Mouse (Mus musculus) midbrain, embryonic 11.5 days (tissue): Measurements from ENCODE around the gene Fam228b. TPM values are rescaled to one million over a fixed set of nuclear protein-coding genes. Genes with fewer than 3 reads are reported as not detected.
"Not testable (repeated sequence)": the region's sequence is repeated elsewhere in the genome, so short reads cannot be mapped to it uniquely, and the experiment has no call there.

ENCODE experiments used
- ATAC-seq: fragments of 200-750 bp; cut with Nextera tagmentation; 2 replicates; pipeline ENCODE4 v1.8.0; 2017; ENCODE audit warnings: moderate TSS enrichment, moderate library complexity; ENCODE audit not compliant: low FRiP score
- DNase-seq: peaks from one replicate; pipeline ENCODE4 v3.0.0; 2015; ENCODE audit warnings: low spot score; ENCODE audit errors: missing footprints
- H3K27ac ChIP-seq: fragments of 300-500 bp; sonication (generic); 2 replicates; pipeline ENCODE4 v1.5.1; 2014; ENCODE audit warnings: low read depth, low read length
- H3K27me3 ChIP-seq: fragments of 300-500 bp; sonication (generic); 2 replicates; pipeline ENCODE4 v1.6.1; 2014; ENCODE audit warnings: mild to moderate bottlenecking, low read length, moderate library complexity, mixed read lengths; ENCODE audit not compliant: control insufficient read depth, insufficient read depth
- H3K36me3 ChIP-seq: fragments of 300-500 bp; sonication (generic); 2 replicates; pipeline ENCODE4 v1.6.1; 2014; ENCODE audit warnings: mild to moderate bottlenecking, low read length, moderate library complexity, mixed read lengths; ENCODE audit not compliant: control insufficient read depth, insufficient read depth
- H3K4me1 ChIP-seq: fragments of 300-500 bp; sonication (generic); 2 replicates; pipeline ENCODE4 v1.6.1; 2014; ENCODE audit warnings: low read length; ENCODE audit not compliant: control insufficient read depth, insufficient read depth
- H3K4me2 ChIP-seq: fragments of 300-500 bp; sonication (generic); 2 replicates; pipeline ENCODE4 v1.6.1; 2014; ENCODE audit warnings: mild to moderate bottlenecking, moderate library complexity
- H3K4me3 ChIP-seq: fragments of 300-500 bp; sonication (generic); 2 replicates; pipeline ENCODE4 v1.5.1; 2014; ENCODE audit warnings: low read depth, low read length
- H3K9ac ChIP-seq: fragments of 300-500 bp; sonication (generic); 2 replicates; pipeline ENCODE4 v1.6.1; 2014; ENCODE audit warnings: low read length
- H3K9me3 ChIP-seq: fragments of 300-500 bp; sonication (generic); 2 replicates; pipeline ENCODE4 v1.6.1; 2016; ENCODE audit warnings: low read length; ENCODE audit not compliant: control insufficient read depth
- WGBS: fragments of 180-500 bp; shearing (Covaris S2); extraction: QIAGEN DNeasy Blood & Tissue Kit; methylation state at CpG from one replicate; pipeline ENCODE4 v1.1.7; 2014; 5-methylcytosine and 5-hydroxymethylcytosine counted together
- polyA plus RNA-seq: library from polyadenylated mRNA; unstranded; fragments of >200 nt; fragmentation: Nextera tagmentation; extraction: Ambion mirVana; gene quantifications from 2 replicates; pipeline ENCODE4 v1.2.1, GENCODE M21; 2014

Gene Fam228b
- polyA plus RNA-seq, 1 experiment from 2014 or later: 4.3 TPM

DNA sequence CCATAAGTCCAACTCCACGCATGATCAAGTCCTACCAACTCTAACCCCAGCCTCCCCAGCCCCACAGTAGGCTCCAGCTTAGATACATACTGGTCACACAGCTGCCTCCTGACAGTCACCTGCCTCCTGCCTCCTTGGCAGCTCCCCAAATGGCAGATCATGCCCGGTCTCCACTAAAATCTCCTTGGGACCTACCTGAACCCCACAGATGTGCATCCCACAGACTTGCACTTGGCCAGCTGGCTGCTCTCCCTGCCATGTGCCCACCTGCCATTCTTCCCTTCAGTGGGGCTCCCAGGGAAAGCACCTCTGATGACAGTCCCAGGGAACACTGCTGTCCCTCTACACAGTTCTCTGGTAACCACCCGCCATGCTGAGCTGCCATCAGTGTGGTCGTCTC, 60.8 kb downstream of the Fam228b start:
- Histone ChIP-seq H3K27me3 (no peaks in the 10 kb centered on the region), H3K27ac (no peak overlapping the region)
- ATAC-seq: no peak

GRCm38 (mm10) chr12:4707488-4708017, 61.5 kb downstream of the Fam228b start:
- no peak for ATAC-seq
- Histone ChIP-seq H3K27me3 (no peaks in the 10 kb centered on the region), H3K9ac (no peak overlapping the region), H3K27ac (no peak overlapping the region), H3K4me2 (no peak overlapping the region), H3K36me3 (peaks cover 3% of the 10 kb centered on the region; the same call in 1 of the 2 replicates), H3K4me3 (no peak overlapping the region), H3K9me3 (no peaks in the 10 kb centered on the region), H3K4me1 (no peaks in the 10 kb centered on the region)
- WGBS: 93% methylated on average over 14 of the region's 14 CpGs
- no peak for DNase-seq

More for the DNA sequence above, 60.8 kb downstream of the Fam228b start:
- WGBS: 87% methylated on average over 4 of the region's 4 CpGs
- no peak overlapping the region for H3K4me2 ChIP-seq
- no peaks in the 10 kb centered on the region for H3K4me1 ChIP-seq
- no peak overlapping the region for H3K4me3 ChIP-seq
- H3K36me3 ChIP-seq: peaks cover 3% of the 10 kb centered on the region; the same call in 1 of the 2 replicates
- H3K9ac ChIP-seq: no peak overlapping the region
- DNase-seq: no peak
- no peaks in the 10 kb centered on the region for H3K9me3 ChIP-seq

DNA sequence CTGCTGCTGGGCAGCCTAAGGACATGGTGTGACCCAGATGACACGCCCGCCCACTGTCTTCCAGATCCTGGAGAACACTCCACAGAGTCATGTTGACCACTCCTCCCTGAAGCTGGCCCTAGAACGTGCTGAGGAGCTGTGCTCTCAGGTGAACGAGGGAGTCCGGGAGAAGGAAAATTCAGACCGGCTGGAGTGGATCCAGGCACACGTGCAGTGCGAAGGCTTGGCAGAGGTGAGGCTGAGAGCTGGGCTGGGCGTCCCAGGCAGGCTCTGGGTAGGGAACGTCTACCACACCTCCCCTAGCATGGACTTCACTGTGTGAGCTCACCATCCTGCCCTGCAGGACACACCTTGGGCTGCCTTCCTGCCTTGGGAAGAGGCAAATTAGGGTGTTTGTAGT, 62.2 kb downstream of the Fam228b start:
- no peak overlapping the region for H3K27ac ChIP-seq
- ATAC-seq (no peak), DNase-seq (no peak)
- 89% methylated on average over 10 of the region's 10 CpGs for WGBS
- H3K4me2 ChIP-seq: no peak overlapping the region
- no peak overlapping the region for H3K9ac ChIP-seq
- no peaks in the 10 kb centered on the region for H3K4me1 ChIP-seq
- H3K9me3 ChIP-seq: no peaks in the 10 kb centered on the region
- H3K36me3 ChIP-seq: peaks cover 3% of the 10 kb centered on the region; the same call in 1 of the 2 replicates
- no peak overlapping the region for H3K4me3 ChIP-seq
- H3K27me3 ChIP-seq: no peaks in the 10 kb centered on the region

GRCm38 (mm10) chr12:4706175-4706574, 62.9 kb downstream of the Fam228b start:
- ATAC-seq: no peak
- no peak overlapping the region for H3K9ac ChIP-seq
- H3K27ac ChIP-seq: no peak overlapping the region
- 92% methylated on average over 5 of the region's 5 CpGs for WGBS
- no peak overlapping the region for H3K4me2 ChIP-seq
- no peak for DNase-seq
- H3K27me3 ChIP-seq: no peaks in the 10 kb centered on the region
- no peaks in the 10 kb centered on the region for H3K4me1 ChIP-seq
- H3K36me3 ChIP-seq: peaks cover 3% of the 10 kb centered on the region; the same call in 1 of the 2 replicates
- H3K9me3 ChIP-seq: no peaks in the 10 kb centered on the region
- no peak overlapping the region for H3K4me3 ChIP-seq

GRCm38 (mm10) chr12:4705626-4706025, 63.4 kb downstream of the Fam228b start:
- not testable (repeated sequence) for H3K27me3 ChIP-seq, H3K9me3 ChIP-seq, H3K4me3 ChIP-seq, H3K27ac ChIP-seq, H3K9ac ChIP-seq, H3K4me1 ChIP-seq, H3K36me3 ChIP-seq, H3K4me2 ChIP-seq, ATAC-seq, DNase-seq
- WGBS: 78% methylated on average over 6 of the region's 6 CpGs

DNA sequence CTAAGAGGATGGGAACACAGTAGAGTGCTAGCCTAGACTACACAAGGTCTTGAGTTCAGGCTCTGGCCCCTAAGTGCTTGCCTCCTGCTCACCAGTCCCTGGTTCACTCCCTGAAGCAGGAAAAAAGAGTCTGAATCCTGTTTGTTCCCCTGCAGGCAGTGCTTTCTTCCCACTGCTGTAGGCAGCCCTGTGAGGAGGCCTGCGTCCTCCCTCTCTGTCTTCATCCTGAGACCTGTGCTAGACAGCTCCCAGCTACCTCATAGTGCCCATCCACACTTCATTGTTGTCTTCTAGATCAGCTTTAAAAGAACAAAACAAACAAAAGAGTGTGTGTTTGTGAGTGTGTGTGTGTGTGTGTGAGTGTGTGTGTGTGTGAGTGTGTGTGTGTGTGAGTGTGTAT, 74.5 kb downstream of the Fam228b start:
- Histone ChIP-seq H3K27me3 (no peaks in the 10 kb centered on the region), H3K4me3 (no peak overlapping the region), H3K9me3 (no peaks in the 10 kb centered on the region), H3K27ac (no peak overlapping the region), H3K4me2 (no peak overlapping the region), H3K36me3 (no peaks in the 10 kb centered on the region), H3K9ac (no peak overlapping the region), H3K4me1 (no peaks in the 10 kb centered on the region)
- DNase-seq (no peak), ATAC-seq (no peak)
- WGBS: 85% methylated on average over 1 of the region's 1 CpGs

- WGBS: 84% methylated on average over 3 of the region's 3 CpGs
- no peak for DNase-seq
- no peak overlapping the region for H3K4me3 ChIP-seq
- H3K4me1 ChIP-seq: no peaks in the 10 kb centered on the region
- no peaks in the 10 kb centered on the region for H3K36me3 ChIP-seq
- H3K27me3 ChIP-seq: no peaks in the 10 kb centered on the region
- no peak overlapping the region for H3K4me2 ChIP-seq
- no peak for ATAC-seq
- no peak overlapping the region for H3K9ac ChIP-seq
- no peak overlapping the region for H3K27ac ChIP-seq
- H3K9me3 ChIP-seq: no peaks in the 10 kb centered on the region
Measured at GRCm38 (mm10) chr12:4691193-4691592, 77.9 kb downstream of the Fam228b start.

Other genes starting within 250 kb of the Fam228b start
- 13.8 and 16.6 TPM in 2 replicates for gene Itsn2, start 176.6 kb downstream of the Fam228b start, polyA plus RNA-seq
- not detected in 2 replicates for gene Gm3625, start 176.3 kb downstream of the Fam228b start, polyA plus RNA-seq
- gene Fam228a, start 30.8 kb downstream of the Fam228b start, polyA plus RNA-seq: 0.19 and 0.41 TPM in 2 replicates
- 3.8 and 6.2 TPM in 2 replicates for gene Pfn4, start 245 bp downstream of the Fam228b start, polyA plus RNA-seq
- 367 and 402 TPM in 2 replicates for gene Sf3b6, start 48.3 kb upstream of the Fam228b start, polyA plus RNA-seq
- gene Fkbp1b, start 72.3 kb upstream of the Fam228b start, polyA plus RNA-seq: 6.3 and 9.0 TPM in 2 replicates
- 16.7 and 17.8 TPM in 2 replicates for gene Wdcp, start 74.0 kb upstream of the Fam228b start, polyA plus RNA-seq
- 3.6 and 4.1 TPM in 2 replicates for gene Mfsd2b, start 105.1 kb upstream of the Fam228b start, polyA plus RNA-seq
- gene Ubxn2a, start 138.4 kb upstream of the Fam228b start, polyA plus RNA-seq: 20.3 and 23.7 TPM in 2 replicates
- 20.4 and 22.3 TPM in 2 replicates for gene Atad2b, start 148.1 kb upstream of the Fam228b start, polyA plus RNA-seq